Mouse (Mus musculus): Measurements from ENCODE around the gene Grm4.

The Grm4 gene

GRCm38 (mm10) chr17:27551393-27551940 is 30.3 kb upstream of the Grm4 start:
- DNase-seq (ENCODE audit: low spot score): no peak

GRCm38 (mm10) chr17:27549234-27549633 is 28.0 kb upstream of the Grm4 start:
- no peak for DNase-seq (ENCODE audit: low spot score)

- DNase-seq (ENCODE audit: low spot score): no peak
Measured at GRCm38 (mm10) chr17:27547253-27547868, 26.2 kb upstream of the Grm4 start.

- no peak for DNase-seq (ENCODE audit: low spot score)
Measured at GRCm38 (mm10) chr17:27546574-27547085, 25.4 kb upstream of the Grm4 start.

- DNase-seq (ENCODE audit: low spot score): no peak
Measured at GRCm38 (mm10) chr17:27545991-27546390, 24.8 kb upstream of the Grm4 start.

- no peak for DNase-seq (ENCODE audit: low spot score)
Measured at GRCm38 (mm10) chr17:27544551-27544950, 23.3 kb upstream of the Grm4 start.

GRCm38 (mm10) chr17:27541984-27542383 is 20.8 kb upstream of the Grm4 start:
- no peak for DNase-seq (ENCODE audit: low spot score)

- DNase-seq (ENCODE audit: low spot score): no peak
Measured at GRCm38 (mm10) chr17:27541261-27541660, 20.1 kb upstream of the Grm4 start.

GRCm38 (mm10) chr17:27534718-27535117 is 13.5 kb upstream of the Grm4 start:
- DNase-seq (ENCODE audit: low spot score): peak; percentile 89

GRCm38 (mm10) chr17:27533354-27533753 is 12.2 kb upstream of the Grm4 start:
- no peak for DNase-seq (ENCODE audit: low spot score)

GRCm38 (mm10) chr17:27532095-27532494 is 10.9 kb upstream of the Grm4 start:
- DNase-seq (ENCODE audit: low spot score): no peak

- DNase-seq (ENCODE audit: low spot score): no peak
Measured at GRCm38 (mm10) chr17:27528767-27529166, 7.6 kb upstream of the Grm4 start.

- DNase-seq (ENCODE audit: low spot score): no peak
Measured at GRCm38 (mm10) chr17:27528030-27528429, 6.8 kb upstream of the Grm4 start.

GRCm38 (mm10) chr17:27527188-27527587 is 6.0 kb upstream of the Grm4 start:
- no peak for DNase-seq (ENCODE audit: low spot score)

- DNase-seq (ENCODE audit: low spot score): no peak
Measured at GRCm38 (mm10) chr17:27523121-27523520, 1.9 kb upstream of the Grm4 start.

- no peak for DNase-seq (ENCODE audit: low spot score)
Measured at GRCm38 (mm10) chr17:27520557-27520956, 646 bp downstream of the Grm4 start.

- DNase-seq (ENCODE audit: low spot score): no peak
Measured at GRCm38 (mm10) chr17:27518700-27519595, 2.3 kb downstream of the Grm4 start.

GRCm38 (mm10) chr17:27518296-27518695 is 2.9 kb downstream of the Grm4 start:
- DNase-seq (ENCODE audit: low spot score): no peak

- no peak for DNase-seq (ENCODE audit: low spot score)
Measured at GRCm38 (mm10) chr17:27513916-27514762, 7.1 kb downstream of the Grm4 start.

- DNase-seq (ENCODE audit: low spot score): no peak
Measured at GRCm38 (mm10) chr17:27513279-27513915, 7.8 kb downstream of the Grm4 start.

GRCm38 (mm10) chr17:27512619-27513161 is 8.5 kb downstream of the Grm4 start:
- no peak for DNase-seq (ENCODE audit: low spot score)
